In genomic region chr5:24919155-24919554, GRCm38 (mm10) we compare ENCODE assay signal across 9 mouse cellular contexts.
A peak's percentile ranks its signal among the peaks of the same experiment; 100 is the strongest.
DNase-seq lines count a peak whose midpoint lies in the region; ATAC-seq lines count a peak whose summit lies in the region.
"Had no signal": no experiment of that assay in that cellular context is flagged by ENCODE, and none has a peak within 500 bp of the region (broad histone marks: within the 10 kb centered on the region; RNA-seq: fewer than 3 reads in every experiment).

No protein-coding gene starts in this region.

- 89% methylated on average over 1 of the region's 1 CpGs for WGBS in kidney, embryonic 15.5 days

- H3K36me3 ChIP-seq in kidney, embryonic 15.5 days = no peaks in the 10 kb centered on the region

- DNase-seq in adrenal gland, postnatal 10 days = peak; percentile 44
- DNase-seq in adrenal gland, postnatal 14 days = no peak
- no peak for DNase-seq in kidney, adult 9 months
- peak; percentile 40 for DNase-seq in right cerebral cortex, postnatal 4 days
- no peak for DNase-seq in right cerebral cortex, postnatal 25 days
- no peak for DNase-seq in Muller cell, postnatal 12 days (ENCODE audit: inconsistent ontology term)
- DNase-seq in layer of hippocampus, adult 18-20 months (ENCODE audit: low spot score in 2 of 2) = no peak
- DNase-seq: gastrocnemius, adult 2 months had no signal

- H3K4me2 ChIP-seq in kidney, embryonic 15.5 days = no peak overlapping the region

- no peak overlapping the region for H3K9ac ChIP-seq in kidney, embryonic 15.5 days

- H3K9me3 ChIP-seq in kidney, embryonic 15.5 days (replicated peaks) = no peaks in the 10 kb centered on the region

- H3K4me3 ChIP-seq in kidney, embryonic 15.5 days (replicated peaks) = no peak overlapping the region
- H3K4me3 ChIP-seq: gastrocnemius, adult 2 months had no signal

- H3K4me1 ChIP-seq in kidney, embryonic 15.5 days = no peaks in the 10 kb centered on the region

- H3K27ac ChIP-seq in kidney, embryonic 15.5 days = no peak overlapping the region; the same call in 1 of the 2 replicates
- H3K27ac ChIP-seq: gastrocnemius, adult 2 months had no signal

- no peaks in the 10 kb centered on the region for H3K27me3 ChIP-seq in kidney, embryonic 15.5 days

- peak; percentile 46; the same call in 1 of the 2 replicates for ATAC-seq in kidney, embryonic 15.5 days (replicated peaks; ENCODE audit: low FRiP score)

Comparison
In these comparisons a context has a peak if more than half of its experiments do, and no peak if none do; other contexts are left out.
1. DNase-seq: peak in adrenal gland, postnatal 10 days (single experiment) and right cerebral cortex, postnatal 4 days (single experiment); none in adrenal gland, postnatal 14 days (single experiment), kidney, adult 9 months (single experiment), right cerebral cortex, postnatal 25 days (single experiment), Muller cell, postnatal 12 days (single experiment) and layer of hippocampus, adult 18-20 months (0 of 2).